Mouse (Mus musculus) CD4-positive, CD25-positive, alpha-beta regulatory T cell, adult 4 months (primary cell): Measurements from ENCODE around the gene Trappc12. TPM values are rescaled to one million over a fixed set of nuclear protein-coding genes. Genes with fewer than 3 reads are reported as not detected.

Experiments used
- ATAC-seq: one replicate; pipeline ENCODE4 v1.8.0; 2017
- polyA plus RNA-seq, 2 experiments: library from polyadenylated mRNA; unstranded; fragments of 100-300 nt; shearing (Covaris generic); gene quantifications; one replicate each; pipeline ENCODE4 v1.2.1; 2017

The Trappc12 gene
- polyA plus RNA-seq, 2 experiments from 2014 or later, result 44.8 to 63.7 TPM

GRCm38 (mm10) chr12:28732631-28733030, 17.6 kb downstream of the Trappc12 start:
- ATAC-seq, result no peak

DNA sequence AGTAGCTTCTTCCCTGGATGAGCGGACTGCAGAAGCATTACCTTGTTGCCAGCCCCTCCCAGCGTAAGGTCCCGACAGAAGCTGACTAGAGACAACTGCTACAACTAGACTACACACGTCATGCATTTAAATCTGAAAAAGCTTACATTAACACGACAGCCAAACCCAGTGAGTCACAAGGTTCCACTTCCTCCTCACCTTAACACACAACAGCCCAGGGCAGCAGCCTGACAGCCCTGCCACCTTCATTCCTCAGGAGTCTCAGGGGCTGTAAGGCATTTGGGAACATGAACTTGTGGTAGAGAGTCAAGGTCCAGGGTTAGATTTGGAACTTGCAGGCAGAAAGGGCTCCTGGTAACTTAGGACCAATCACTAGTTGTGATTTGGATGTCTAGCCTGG, 23.2 kb downstream of the Trappc12 start:
- ATAC-seq, result no peak

DNA sequence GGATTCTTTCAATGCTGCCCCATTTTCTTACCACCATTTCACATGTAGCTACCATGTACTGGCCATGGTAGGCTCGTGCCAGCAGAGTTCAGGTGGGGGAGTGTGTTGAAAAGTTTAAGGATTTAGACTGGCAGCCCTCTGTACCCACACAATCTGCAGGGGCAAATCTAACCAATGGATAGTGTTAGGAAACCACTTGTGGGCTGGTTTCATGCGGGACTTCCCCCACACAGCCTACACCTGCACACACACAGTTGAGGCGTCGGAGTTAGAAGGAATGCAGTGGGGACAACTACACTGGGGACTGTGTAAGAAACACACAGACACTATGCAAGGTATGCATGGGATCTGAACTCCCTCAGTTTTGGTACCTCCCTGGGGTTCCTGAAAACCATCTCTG, 24.1 kb downstream of the Trappc12 start:
- peak; percentile 47 for ATAC-seq

DNA sequence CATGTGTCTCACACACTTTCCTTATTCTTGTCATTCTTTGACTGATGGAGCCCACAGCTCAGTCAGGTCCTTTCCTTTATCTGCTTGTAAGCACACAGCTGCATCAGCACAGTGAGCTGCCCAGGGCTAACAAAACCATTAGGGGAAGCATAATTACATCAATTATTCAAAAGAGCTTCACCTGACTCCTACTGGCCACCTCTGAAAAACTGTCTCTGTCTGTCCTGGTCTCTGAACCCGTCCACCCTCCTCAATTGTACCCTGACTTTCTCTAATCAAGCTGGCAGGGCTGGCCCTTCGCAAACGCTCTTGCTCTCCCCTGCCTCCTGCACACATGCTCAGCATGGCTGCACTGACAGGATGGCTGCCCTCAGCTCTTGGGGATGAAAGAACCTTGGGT, 25.9 kb downstream of the Trappc12 start:
- ATAC-seq, result no peak

GRCm38 (mm10) chr12:28718106-28718505, 32.2 kb downstream of the Trappc12 start:
- no peak for ATAC-seq

DNA sequence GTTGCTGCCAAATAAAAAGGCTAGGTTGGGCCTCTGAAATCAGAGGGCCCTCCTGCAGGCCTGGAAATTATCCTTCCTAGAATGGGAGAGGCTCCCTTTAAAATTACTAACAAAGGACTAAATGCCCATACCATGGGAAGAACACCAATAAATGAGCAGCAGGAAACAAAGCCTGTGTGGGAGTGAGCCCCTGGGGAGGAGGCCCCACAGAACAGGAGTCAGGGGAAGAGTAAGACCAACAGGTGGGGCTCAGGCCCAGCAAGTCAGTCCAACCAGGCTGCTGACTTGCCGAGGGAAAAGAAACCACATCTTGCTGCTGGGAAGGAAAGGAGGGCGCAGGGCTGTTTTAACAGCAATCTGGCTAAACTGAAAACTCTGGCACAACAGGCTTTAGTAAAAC, 33.2 kb downstream of the Trappc12 start:
- no peak for ATAC-seq

- no peak for ATAC-seq
Observed at GRCm38 (mm10) chr12:28714822-28715632, 35.2 kb downstream of the Trappc12 start.

DNA sequence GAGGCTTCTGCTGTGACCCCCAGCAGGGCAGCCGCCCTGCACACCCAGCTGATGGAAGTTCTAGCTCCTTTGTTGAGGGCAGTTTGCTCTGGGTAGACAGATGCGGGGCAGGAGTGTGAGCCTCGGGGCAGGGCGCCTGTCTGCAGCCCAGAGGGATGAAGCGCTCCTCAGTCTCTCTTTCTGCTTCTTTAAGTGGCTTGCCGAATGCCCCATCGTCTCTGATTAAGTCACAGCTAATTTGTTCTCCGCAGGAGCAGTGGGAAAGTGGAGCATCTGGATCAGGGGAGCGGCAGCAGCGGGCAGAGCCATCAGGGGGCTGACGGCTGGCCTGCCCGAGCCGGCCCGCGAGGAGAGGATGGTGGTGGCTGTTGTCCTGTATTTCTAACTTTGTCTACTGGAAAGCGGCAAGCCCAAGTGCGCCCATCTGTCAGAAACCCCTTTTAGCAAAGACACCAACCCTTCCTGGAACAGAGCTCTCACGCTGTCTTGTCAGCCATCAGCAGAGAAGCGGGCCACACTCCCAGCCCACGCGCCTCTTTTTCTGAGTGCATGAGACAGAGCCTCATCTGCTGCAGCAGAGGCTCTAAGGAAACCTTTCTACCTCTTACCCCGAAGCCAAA, 39.6 kb downstream of the Trappc12 start:
- ATAC-seq, result no peak

GRCm38 (mm10) chr12:28708154-28708553, 42.1 kb downstream of the Trappc12 start:
- ATAC-seq, result no peak

- ATAC-seq, result no peak
Observed at GRCm38 (mm10) chr12:28705204-28705603, 45.1 kb downstream of the Trappc12 start.

- ATAC-seq, result no peak
Observed at GRCm38 (mm10) chr12:28704381-28704780, 45.9 kb downstream of the Trappc12 start.

DNA sequence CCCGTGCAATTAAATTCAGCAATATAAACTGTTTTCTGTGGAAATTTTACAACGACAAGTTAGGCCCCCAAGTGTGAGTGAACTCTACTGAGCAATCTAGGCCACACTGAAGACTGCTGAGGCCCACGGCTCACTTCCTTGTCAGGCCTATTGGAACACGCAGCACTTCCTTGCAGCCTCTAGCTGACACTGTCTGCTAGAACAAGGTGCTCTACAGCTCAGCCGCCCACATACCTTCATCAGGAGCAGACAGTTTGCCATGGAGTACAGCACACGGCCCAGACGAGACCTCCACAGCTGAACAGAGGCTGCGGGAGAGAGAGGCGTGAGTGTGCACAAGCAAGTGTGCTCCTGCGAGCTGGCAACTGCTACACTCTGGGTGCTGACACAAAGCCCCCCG, 49.0 kb downstream of the Trappc12 start:
- ATAC-seq, result no peak

DNA sequence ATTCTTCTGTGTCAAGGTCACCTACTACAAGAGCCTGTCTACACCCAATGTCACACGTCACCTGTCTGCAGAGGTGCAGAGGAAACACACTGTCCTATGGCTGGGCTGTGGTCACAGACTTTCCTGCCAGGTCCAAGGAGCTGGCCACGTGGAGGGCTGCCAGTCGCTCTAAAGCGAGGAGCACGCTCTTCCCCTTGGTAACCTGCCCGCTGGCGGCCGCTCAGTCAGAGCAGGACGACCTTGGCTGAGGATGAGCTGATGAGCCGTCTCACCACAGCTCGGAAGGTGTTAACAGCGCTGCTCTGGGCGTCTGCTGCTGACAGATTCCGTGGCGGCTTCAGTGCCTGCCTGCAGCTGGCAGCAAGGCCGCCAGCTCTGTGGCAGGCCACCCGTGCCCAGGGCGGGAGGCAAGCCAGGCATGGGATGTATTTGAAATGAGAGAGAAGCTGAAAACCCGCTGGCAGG, 49.7 kb downstream of the Trappc12 start:
- ATAC-seq, result no peak

GRCm38 (mm10) chr12:28700101-28700511, 50.2 kb downstream of the Trappc12 start:
- no peak for ATAC-seq

GRCm38 (mm10) chr12:28699656-28700055, 50.6 kb downstream of the Trappc12 start:
- ATAC-seq, result peak; percentile 77

GRCm38 (mm10) chr12:28699086-28699485, 51.2 kb downstream of the Trappc12 start:
- no peak for ATAC-seq

DNA sequence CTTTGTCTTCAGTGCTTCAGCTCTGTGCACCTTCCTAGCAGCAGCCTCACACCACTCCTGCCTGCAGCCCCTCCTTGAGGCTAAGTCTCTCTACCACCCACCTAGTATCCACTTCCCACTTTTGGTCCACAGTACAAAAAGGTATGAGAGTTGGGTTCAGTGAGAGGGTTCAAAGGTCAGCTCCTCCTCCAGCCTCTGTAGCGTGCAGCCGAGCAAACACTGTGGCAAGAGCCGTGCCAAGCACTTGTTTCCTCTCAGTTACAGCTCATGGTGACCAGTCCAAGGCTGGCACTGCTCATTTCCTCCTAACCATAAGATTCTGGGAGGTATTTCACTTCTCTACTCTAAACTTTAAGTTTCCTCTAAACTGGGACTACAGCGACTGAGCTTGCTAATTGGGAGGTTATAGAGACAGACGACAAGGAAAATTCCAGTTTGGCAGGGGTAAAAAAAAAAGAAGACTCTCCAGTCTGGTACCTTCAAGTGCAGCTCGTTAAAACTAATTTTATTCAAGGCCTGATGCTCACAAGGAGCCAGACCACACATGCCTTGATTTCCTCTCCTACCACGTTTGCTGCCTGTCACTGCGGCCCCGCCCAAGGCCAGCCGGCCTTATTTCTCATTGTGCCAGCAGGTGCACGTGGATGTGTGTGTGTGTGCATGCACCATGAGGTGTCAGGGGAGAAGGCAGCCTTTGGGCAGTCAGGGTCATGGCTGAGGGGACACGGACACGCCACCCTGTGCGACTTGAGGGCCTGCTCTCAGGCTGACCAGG, 52.3 kb downstream of the Trappc12 start:
- no peak for ATAC-seq

DNA sequence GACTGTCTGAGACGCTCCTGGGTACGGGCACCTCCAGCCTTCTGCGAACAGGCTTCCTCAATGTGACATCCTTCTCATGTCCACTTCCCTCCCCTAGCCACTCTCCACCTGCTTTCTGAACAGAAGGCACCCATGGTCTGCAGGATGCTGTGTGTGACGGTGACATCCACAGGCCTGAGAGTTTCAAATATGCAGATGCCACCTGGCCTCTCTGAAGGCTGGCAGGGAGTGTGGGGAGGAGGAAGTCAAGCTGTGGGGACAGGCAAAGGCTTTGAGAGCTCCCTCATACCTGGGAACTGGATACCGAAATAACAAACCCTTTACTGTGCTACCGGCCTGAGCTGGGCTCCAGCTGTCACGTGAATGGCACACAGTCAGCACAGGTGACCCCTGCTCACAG, 55.5 kb downstream of the Trappc12 start:
- no peak for ATAC-seq

DNA sequence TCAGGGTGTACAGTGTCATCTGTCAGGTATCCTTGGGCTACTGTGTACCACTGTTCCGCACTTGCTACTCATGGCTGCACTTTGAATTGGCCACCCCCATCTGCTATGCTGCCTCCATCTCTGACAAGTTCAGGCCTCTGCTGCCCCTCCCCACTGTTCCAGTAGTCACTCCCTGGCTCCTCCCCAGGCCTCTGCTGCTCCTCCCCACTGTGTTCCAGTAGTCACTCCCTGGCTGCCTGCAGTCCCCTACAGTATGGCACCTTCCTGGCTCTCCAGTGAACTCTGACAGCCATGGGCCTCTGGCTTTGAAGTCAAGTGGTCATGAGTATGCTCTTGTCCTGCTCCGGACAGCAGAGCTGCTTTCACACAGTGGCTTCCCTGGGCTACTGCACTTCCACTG, 56.0 kb downstream of the Trappc12 start:
- ATAC-seq, result no peak

GRCm38 (mm10) chr12:28693738-28694137, 56.5 kb downstream of the Trappc12 start:
- no peak for ATAC-seq

DNA sequence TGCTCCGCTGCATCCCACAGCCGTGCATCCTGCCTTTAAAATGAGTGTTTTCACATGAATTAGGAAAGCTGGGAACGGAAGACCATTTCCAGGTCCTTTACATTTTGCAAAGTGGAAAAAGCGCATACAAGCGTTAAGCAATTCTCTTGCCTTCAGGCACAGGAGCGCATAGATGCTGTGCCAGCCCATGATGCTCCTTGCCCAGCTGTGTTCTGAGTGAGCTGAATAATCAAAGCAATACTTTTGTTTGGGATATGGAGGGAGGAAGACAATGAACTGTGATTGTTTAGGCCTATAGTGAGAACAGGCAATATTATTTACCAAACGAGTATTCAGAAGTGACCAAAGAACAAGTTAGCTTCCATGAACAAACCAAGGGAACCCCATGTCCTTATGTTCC, 59.5 kb downstream of the Trappc12 start:
- no peak for ATAC-seq

DNA sequence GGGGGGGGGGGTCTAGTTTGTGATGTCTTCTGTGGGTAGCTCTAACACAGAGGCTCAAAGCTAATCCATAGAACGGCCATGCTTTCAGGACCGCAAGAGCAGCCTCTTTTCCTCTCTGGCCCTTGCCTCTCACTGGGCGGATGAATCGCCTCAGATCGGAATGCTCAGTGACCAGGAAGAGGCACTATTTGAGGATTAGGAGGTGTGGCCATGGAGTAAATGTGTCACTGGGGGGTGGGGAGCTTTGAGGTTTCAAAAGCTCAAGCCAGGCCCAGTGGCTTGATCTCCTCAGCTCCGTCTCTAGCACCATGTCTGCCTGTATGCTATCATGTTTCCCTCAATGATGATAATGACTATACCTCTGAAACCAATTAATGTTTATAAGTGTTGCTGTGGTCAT, 61.3 kb downstream of the Trappc12 start:
- no peak for ATAC-seq

GRCm38 (mm10) chr12:28686199-28686879, 63.9 kb downstream of the Trappc12 start:
- no peak for ATAC-seq
